Mouse (Mus musculus) lung, adult 2 months (tissue): ENCODE results near the gene Ethe1. TPM values are rescaled to one million over a fixed set of nuclear protein-coding genes. Genes with fewer than 3 reads are reported as not detected.
"Not testable (repeated sequence)": the region's sequence is repeated elsewhere in the genome, so short reads cannot be mapped to it uniquely, and the experiment has no call there.

ENCODE experiments used
- DNase-seq: peaks from one replicate; pipeline ENCODE4 v3.0.0; 2022
- H3K4me1 ChIP-seq: fragments of 200-500 bp; 2 replicates; pipeline ENCODE4 v1.6.1; 2011; ENCODE audit warnings: low read length; ENCODE audit not compliant: control insufficient read depth, insufficient read depth
- H3K4me3 ChIP-seq: fragments of 200-500 bp; replicated peaks from 2 replicates; pipeline ENCODE3; 2011; ENCODE audit warnings: low read depth, mild to moderate bottlenecking, control low read depth, low read length; ENCODE audit errors: extremely low read depth
- CTCF ChIP-seq: fragments of 200-500 bp; IDR thresholded peaks from 2 replicates; pipeline ENCODE4 v1.5.1; 2011; ENCODE audit warnings: mild to moderate bottlenecking, low read length, control low read depth; ENCODE audit not compliant: insufficient read depth
- POLR2A ChIP-seq: fragments of 200-500 bp; IDR thresholded peaks from 2 replicates; pipeline ENCODE4 v1.6.1; 2011; ENCODE audit warnings: low read depth, mild to moderate bottlenecking, control low read depth, low read length, borderline replicate concordance; ENCODE audit errors: extremely low read depth
- WGBS: fragments of 180-500 bp; shearing (Covaris S2); methylation state at CpG from one replicate; pipeline ENCODE4 v1.1.7; 2018; 5-methylcytosine and 5-hydroxymethylcytosine counted together
- polyA plus RNA-seq: library from polyadenylated mRNA; depleted of rRNA; stranded (reverse); fragments of >200 nt; gene quantifications from 2 replicates; pipeline ENCODE4 v1.2.3, GENCODE M21; 2012

Gene Ethe1
- polyA plus RNA-seq, 1 experiment, result 24.5 TPM

DNA sequence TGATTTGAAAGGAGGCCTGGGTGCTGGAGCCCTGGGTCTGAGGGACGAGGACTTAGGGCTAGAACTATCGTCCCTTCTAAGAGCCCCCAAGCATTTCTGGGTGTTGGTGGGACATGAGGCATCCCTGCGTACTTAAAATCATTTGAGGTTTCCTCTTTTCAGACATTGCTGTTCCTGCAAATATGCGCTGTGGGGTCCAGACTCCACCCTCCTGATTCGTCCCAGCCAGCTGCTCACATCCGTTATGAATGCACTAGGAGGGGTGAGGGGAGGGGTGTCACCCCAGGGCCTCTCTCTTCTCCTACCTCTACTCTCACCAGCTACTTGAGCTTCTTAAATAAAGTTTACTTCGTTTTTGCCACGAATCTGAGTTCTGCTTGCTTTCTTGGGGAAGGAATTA, 21.2 kb downstream of the Ethe1 start:
- WGBS, result 59% methylated on average over 8 of the region's 8 CpGs
- no peak overlapping the region for H3K4me3 ChIP-seq
- no peaks in the 10 kb centered on the region for H3K4me1 ChIP-seq
- no peak for TF ChIP-seq CTCF
- no peak for TF ChIP-seq POLR2A
- no peak for DNase-seq

DNA sequence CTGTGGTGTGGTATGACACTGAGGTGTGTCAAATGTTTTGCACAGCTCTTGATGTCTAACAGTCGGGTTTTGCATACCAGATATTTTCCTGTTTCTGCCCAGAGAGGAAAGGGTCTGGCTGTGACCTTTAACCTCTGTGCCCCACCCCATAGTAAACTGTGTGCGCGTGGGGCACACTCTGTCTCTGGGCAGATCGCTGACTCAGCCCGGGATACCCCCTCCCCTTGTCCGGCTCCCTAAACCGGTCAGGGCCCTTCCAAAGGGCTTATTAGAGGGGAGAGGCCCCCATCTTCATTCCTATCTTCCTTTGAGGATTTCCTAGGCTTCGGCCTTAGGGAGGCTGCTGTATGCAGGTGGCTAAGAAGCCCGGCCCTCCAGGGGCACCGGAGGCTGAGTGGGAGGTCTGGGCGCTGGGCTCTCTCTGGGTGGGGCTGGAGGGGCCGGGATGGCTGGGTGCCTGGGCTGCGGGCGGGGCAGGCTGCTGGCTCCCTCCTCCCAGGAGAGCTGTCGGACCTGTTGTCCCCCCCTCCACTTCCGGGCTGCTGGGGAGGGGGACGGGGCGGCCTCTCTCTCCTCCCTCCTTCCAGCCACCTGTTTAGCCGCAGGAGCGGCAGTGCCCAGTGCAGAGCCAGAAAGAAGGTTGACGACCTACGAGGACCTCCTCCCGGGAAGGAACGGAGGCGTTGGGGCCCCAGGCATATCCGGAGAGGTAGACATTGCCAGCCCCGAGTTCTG, 23.0 kb downstream of the Ethe1 start, which contains the start of gene Phldb3:
Gene Phldb3, plus strand, starts transcription at position 620 of the 735 bp plus-strand sequence.
- peak; percentile 58 for DNase-seq
- 6% methylated on average over 26 of the region's 27 CpGs for WGBS
- no peak for TF ChIP-seq POLR2A
- TF ChIP-seq CTCF, result no peak
- H3K4me3 ChIP-seq, result peak within 1 kb of the TSS; percentile 59
- no peaks in the 10 kb centered on the region for H3K4me1 ChIP-seq

DNA sequence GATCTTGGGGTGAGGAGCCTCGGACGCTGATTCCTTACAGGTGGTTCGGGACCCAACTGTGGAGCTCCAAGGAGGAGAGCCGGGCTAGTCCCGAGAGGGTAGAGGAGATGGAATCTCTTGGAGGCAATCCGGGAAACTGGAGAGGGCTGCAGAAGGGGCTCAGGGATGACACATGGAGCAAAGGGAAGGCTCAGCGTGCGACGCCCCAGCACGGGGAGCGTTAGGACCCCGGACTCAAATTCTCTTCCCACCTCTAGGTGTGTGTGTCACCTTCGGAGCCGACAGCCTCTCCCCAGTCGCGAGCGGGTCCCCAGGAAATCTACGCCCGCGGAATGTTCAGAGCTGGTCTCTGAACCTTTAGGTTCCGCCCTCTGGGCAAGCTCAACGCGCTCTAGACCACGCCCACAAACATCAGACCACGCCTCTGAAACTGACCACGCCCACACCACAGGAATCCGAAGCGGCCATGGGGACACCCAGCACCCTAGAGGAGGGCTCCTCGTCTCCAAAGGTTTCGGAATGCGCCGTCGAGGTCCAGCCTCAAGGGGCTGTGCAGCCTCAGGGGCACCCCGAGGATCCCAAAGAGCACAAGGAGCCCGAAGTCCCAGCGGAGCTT, 23.6 kb downstream of the Ethe1 start:
- under 1% methylated on average over 36 of the region's 36 CpGs for WGBS
- Histone ChIP-seq H3K4me3 (peak overlapping the region; percentile 59), H3K4me1 (no peaks in the 10 kb centered on the region)
- peak; percentile 98 for DNase-seq
- TF ChIP-seq POLR2A (peak; percentile 61; the same call in 1 of the 2 replicates), CTCF (no peak)

DNA sequence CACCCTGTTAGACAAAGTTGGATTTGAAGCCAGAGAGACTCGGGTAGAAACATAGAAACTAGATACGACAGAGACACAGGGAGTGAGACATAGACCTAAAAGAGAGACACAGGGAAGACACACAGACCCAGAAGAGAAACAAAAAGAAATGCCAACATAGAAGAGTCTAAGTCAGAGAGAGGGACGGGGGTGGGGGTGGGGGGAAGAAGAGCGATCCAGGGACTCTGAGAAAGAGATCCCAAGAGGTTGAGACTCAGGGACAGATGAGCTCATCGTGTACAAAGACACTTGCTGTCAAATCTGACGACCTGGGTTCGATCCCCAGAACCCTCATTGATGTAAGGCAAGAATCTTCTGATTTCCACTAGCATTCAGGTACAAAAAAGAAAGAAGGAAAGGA, 24.4 kb downstream of the Ethe1 start:
- DNase-seq, result no peak
- Histone ChIP-seq H3K4me3 (peak overlapping the region; percentile 59), H3K4me1 (no peaks in the 10 kb centered on the region)
- WGBS, result 15% methylated on average over 7 of the region's 7 CpGs
- TF ChIP-seq POLR2A (no peak), CTCF (no peak)

DNA sequence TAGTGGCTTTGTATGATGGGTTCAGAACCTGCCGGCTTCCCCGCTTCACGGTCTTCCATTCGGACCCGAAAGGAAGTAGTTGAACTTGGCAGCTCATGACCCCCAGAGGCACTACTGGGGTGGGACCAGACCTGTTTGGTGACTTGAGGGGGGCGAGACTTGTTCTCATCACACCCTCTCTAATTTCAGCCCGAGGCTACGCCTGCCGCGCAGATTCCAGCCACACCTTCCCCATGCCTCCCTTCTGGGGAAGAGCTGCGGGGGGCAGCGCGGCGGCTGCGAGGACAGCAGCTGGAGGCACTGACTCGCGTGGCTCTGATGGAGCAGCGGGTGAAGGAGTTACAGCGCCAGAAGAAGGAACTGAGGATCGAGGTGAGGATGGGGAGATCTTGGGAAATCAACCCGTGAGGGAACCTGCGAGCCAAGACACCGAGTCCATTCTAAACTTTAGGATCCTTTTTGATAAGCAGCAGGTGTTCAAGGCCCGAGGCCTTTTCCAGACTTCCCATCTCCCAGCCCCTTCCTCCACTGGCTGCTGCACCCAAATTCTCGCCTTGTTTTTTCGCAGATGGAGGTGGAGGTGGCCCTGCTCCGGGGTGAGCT, 25.1 kb downstream of the Ethe1 start:
- Histone ChIP-seq H3K4me3 (no peak overlapping the region), H3K4me1 (no peaks in the 10 kb centered on the region)
- 16% methylated on average over 27 of the region's 27 CpGs for WGBS
- DNase-seq, result no peak
- TF ChIP-seq POLR2A, result no peak
- TF ChIP-seq CTCF, result no peak

DNA sequence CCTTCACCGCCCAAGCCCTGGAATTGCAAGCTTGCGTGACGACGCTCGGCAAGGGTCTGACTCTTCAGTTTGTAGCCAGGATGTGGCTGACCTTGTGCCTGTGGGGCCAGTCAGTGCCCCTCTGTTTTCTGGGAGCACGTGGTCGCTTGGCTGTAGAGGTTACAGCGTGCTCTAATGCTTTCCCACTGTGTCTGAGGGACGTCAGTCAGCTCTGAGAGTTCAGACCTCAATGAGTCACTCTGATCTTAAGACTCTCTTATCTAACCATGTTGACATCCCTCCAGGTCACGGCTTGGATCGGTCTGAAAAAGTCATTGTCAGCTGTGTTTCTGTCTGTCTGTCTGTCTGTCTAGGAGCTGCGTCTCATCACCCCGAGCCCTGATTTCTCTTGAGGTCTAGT, 27.5 kb downstream of the Ethe1 start:
- no peaks in the 10 kb centered on the region for H3K4me1 ChIP-seq
- no peak for TF ChIP-seq CTCF
- TF ChIP-seq POLR2A, result no peak
- WGBS, result 71% methylated on average over 13 of the region's 13 CpGs
- no peak for DNase-seq
- H3K4me3 ChIP-seq, result no peak overlapping the region

DNA sequence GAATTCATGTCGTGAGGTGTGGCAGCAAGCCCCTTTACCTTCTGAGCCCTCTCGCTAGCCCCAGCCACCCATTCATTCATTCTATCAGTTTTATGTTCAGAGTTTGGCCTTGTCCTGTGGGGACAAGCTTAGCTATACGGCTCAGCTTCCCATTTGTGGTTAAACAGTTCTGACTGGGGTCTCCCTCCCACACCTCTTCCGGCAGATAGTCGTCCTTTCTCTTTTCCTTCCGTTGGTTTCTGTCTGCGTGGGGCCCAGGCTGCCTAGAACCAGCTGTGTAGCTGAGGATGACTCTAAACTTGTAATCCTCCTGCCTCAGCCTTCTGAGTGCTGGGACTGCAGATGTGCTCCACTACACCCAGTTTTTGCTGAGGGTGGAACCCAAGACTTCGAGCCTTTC, 30.4 kb downstream of the Ethe1 start:
- WGBS, result 65% methylated on average over 8 of the region's 8 CpGs

DNA sequence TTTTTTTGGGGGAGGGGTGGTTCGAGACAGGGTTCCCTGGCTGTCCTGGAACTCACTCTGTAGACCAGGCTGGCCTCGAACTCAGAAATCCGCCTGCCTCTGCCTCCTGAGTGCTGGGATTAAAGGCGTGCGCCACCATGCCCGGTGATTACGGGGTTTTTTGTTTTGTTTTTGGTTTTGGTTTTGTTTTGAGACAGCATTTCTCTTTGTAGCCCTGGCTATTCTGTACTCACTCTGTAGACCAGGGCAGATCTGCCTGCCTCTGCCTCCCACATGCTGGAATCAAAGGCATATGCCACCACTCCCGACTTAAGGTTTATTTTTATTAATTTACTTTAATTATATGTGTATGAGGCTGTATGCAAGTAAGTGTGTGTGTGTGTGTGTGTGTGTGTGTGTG, 31.0 kb downstream of the Ethe1 start:
- not testable (repeated sequence) for H3K4me3 ChIP-seq, H3K4me1 ChIP-seq, DNase-seq
- WGBS, result 85% methylated on average over 8 of the region's 8 CpGs

More for the DNA sequence above, 30.4 kb downstream of the Ethe1 start:
- H3K4me3 ChIP-seq, result no peak overlapping the region
- DNase-seq, result no peak
- no peaks in the 10 kb centered on the region for H3K4me1 ChIP-seq
- TF ChIP-seq POLR2A (no peak), CTCF (no peak)

DNA sequence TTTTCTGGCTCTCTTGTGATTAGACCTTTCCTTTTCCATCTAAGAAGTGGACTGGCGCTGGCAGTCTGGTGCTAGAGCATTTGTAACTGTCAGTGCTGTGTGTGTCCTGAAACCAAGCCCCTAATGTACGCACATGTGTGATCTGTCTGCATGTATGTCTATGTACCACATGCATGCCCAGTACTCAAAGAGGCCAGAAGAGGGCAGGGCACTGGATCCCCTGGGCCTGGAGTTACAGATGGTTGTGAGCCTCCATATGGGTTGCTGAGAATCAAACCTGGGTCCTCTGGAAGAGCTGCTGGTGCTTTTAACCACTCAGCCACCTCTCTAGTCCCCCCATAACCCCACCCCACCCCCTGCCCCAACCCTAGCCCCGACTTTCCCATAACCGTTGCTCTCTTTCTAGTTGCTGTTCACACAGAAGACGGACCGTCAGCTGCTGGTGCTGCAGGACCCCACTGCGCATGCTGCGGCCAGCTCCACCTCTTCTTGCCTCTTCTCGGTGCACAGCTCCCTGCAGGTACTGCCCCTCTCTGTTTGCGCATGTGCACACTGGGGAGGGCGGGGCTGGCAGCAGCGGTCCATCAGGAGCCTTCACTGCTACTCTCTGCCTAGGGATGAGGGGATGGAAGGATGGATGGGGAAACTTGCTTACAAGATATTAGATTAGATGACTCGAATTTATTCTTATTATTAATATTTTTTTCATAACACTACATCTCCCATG, 32.5 kb downstream of the Ethe1 start:
- Histone ChIP-seq H3K4me3 (no peak overlapping the region), H3K4me1 (no peaks in the 10 kb centered on the region)
- TF ChIP-seq CTCF, result no peak
- no peak for TF ChIP-seq POLR2A
- 60% methylated on average over 13 of the region's 13 CpGs for WGBS
- DNase-seq, result no peak
